Mouse (Mus musculus): ENCODE results near the gene Zfp280b.
"Not testable (repeated sequence)": the region's sequence is repeated elsewhere in the genome, so short reads cannot be mapped to it uniquely, and the experiment has no call there.

The Zfp280b gene

DNA sequence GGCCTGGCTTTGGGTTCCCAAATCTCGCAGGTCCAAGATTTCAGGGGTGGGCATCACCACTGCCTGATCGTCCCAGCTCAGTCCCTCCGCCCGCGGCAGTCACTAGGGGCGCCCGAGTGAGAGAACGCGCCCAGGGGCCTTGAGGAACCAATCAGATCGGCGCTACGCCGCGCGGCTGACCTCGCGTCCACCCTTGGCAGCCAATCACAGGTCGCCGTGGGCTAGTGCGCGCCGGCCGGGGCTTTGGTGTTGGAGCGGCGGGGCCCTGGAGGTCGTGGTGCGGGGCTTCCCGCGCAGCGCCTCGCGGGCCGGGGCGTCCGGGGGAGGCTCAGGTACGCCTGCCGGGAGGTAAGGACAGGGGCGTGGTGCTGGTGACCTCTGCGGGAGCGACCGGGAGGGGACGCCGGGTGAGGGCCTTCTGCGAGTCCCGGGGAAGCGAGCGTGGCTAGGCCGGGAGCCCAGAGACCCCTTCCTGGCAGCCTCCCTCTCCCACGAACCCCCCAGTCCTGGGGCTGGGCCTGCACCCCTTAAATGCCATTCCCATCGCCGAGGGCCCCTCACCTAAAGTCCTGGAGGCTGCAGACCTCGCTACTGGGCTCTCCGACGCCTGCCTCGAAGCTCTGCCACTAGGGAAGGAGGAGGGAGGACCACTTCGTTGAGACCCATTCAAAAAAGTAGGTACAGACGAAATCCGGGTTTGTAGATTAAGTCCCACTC, at the start of gene Zfp280b:
TSS of gene Zfp280b (plus strand) at position 249 of the 717 bp plus-strand sequence.
- peak; percentile 97 for DNase-seq

DNA sequence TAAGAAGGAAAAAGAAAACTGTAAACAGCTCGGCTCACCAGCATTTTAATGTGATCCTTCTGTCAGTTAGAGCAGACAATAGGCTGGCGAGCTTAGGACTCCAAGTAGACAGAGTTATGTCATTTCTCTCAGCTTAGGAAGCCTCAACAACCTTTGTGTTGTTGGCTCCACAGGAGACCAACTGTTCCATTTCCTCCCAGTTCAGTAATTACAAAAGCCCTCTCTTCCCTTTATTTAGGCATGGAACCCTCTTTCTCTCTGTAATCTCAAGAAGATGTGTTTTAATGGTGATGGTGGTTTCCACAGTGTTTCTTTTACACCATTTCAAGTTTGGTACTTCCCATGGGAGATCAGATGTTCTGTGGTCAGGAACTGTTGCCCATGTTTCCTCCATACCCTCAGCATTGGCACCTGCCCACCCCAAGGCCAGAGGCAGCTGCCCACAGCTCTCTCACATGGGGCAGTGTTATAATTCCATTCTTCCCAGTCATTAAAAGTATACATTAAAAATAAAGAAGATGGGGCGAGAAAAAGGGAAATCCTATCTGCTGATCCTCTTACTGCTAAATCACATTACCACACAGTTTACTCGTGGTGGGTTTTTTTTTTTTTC, 41.9 kb upstream of the Zfp280b start:
- DNase-seq, result no peak

GRCm38 (mm10) chr10:75993616-75994240, 38.7 kb upstream of the Zfp280b start:
- DNase-seq, result no peak

GRCm38 (mm10) chr10:75994531-75995210, 37.8 kb upstream of the Zfp280b start:
- not testable (repeated sequence) for DNase-seq

- DNase-seq, result no peak
These were observed 37.0 kb upstream of the Zfp280b start for GRCm38 (mm10) chr10:75995463-75995862.

GRCm38 (mm10) chr10:75996315-75996714, 36.1 kb upstream of the Zfp280b start:
- DNase-seq, result no peak

DNA sequence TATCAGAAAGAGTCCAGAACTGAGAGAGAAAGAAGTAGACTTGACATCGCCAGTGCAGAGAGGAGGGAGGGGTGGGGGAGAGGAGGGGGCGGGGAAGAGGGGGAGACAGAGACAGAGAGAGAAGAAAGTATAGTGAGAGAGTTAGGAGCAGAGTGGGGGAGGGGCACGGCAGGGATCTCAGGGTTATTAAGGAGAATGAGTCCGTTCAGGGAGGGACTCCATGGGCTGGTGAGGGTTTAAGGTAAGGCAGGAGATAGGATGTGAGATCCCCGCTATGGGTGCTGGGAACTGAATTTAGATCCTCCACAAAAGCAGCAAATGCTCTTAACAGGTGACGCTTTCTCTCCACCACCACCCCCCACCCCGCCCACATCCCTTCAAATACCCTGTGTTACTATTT, 31.3 kb upstream of the Zfp280b start:
- DNase-seq, result no peak

DNA sequence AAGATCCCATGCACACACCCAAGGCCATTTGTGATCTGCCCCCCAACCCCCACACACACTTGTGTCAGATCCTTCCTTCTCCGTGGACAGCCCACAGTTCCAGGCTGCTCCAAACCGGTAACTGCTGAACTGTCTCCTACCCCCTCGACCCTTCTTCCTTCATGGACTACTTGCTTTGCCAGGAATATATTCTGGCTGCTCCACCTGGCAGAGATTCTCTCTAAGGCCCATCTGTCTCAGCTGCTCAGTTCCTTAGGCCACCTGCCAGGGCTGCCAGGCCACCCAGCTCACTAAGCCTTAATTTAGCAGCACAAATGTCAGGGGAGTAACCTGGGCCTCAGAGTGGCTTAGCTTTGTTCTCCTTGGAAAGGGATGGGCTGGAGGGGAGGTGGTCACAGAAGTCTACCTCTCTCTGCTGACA, 30.3 kb upstream of the Zfp280b start:
- peak; percentile 14 for DNase-seq

- no peak for DNase-seq
These were observed 29.8 kb upstream of the Zfp280b start for GRCm38 (mm10) chr10:76002615-76003014.

- no peak for DNase-seq
These were observed 29.2 kb upstream of the Zfp280b start for GRCm38 (mm10) chr10:76003221-76003620.

- no peak for DNase-seq
These were observed 26.1 kb upstream of the Zfp280b start for GRCm38 (mm10) chr10:76006385-76006784.

- no peak for DNase-seq
These were observed 22.6 kb upstream of the Zfp280b start for GRCm38 (mm10) chr10:76009812-76010211.

- DNase-seq, result no peak
These were observed 19.5 kb upstream of the Zfp280b start for GRCm38 (mm10) chr10:76012922-76013321.

DNA sequence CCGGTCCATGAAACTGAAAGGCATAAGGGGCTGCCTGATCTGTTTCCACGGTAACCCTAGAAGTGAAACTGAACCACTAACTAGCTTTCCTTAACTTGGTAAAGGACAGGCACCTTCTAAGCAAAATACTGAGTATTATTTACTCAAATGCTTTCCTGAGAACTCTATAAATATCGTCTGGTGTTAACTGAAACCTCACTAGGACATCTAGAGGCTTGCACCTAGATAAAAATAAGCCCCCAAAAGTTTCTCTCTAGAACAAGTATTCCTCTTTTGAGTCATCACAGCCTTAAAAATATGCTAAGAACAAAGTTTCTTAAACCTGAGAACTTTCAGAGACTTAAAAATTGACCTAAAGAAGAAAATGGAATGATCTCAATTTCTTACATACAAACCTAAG, 15.6 kb upstream of the Zfp280b start:
- DNase-seq, result no peak

DNA sequence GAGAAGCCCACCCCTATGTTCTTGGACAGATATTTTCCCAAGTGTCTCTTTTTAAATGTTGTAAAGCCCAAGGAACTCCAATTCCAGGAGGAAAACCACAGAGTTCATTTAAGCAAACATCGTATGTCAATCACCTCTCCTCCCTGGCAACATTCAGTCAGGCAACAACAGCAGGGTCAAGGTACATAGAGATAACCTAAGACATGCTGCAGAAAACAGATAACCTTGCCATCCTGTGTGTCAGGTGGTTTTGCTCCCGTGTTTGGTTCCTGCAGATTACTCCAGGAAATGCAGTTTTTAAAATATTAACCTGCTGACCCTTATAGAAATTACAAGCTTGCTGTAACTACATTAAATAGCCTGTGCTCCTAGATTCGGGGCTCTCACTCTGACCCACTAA, 10.7 kb upstream of the Zfp280b start:
- no peak for DNase-seq

DNA sequence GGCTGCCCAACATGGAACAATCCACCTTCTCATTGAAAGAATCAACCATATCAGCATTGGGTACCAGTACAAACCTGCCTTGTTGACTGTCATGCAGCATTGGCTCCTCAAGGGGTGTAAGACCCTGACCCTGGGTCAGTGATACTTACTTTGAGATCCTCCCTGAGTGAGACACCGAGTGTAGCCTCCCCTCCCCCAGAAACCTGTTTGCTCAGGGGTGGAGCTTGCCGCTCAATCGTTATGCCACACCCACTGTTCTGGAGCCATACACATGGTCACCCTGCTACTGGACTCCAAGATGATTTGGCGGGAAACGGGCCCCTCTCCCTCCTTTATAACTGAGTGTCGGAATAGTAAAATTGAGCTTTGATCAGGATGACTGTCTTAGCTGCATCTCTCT, 8.5 kb upstream of the Zfp280b start:
- DNase-seq, result no peak

DNA sequence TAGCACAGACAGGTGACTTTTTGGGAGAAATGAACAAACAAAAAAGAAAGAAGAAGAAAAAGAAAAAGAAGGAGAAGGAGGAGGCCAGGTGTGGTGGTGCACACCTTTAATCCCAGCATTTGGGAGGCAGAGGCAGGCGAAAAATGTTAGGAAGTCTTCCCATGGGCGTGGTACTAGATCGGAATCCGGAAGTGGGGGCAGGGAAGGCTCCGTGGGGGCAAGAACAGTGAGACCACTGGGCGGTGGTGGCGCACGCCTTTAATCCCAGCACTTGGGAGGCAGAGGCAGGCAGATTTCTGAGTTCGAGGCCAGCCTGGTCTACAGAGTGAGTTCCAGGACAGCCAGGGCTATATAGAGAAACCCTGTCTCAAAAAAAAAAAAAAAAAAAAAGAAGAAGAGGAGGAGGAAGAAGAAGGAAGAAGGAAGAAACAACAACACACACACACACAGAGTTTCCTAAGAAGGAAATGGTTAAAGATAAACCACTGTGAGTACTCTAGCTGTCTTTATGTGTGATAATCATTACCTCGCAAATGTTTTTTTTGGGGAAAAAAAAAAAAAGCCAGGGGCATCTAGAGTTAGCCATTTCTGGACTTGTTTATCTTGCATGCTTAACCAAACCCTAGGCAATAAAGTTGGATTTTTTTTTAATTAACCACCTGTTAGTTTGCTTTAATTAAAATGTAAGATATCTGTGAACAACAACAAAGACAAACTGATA, 6.8 kb upstream of the Zfp280b start:
- no peak for DNase-seq

DNA sequence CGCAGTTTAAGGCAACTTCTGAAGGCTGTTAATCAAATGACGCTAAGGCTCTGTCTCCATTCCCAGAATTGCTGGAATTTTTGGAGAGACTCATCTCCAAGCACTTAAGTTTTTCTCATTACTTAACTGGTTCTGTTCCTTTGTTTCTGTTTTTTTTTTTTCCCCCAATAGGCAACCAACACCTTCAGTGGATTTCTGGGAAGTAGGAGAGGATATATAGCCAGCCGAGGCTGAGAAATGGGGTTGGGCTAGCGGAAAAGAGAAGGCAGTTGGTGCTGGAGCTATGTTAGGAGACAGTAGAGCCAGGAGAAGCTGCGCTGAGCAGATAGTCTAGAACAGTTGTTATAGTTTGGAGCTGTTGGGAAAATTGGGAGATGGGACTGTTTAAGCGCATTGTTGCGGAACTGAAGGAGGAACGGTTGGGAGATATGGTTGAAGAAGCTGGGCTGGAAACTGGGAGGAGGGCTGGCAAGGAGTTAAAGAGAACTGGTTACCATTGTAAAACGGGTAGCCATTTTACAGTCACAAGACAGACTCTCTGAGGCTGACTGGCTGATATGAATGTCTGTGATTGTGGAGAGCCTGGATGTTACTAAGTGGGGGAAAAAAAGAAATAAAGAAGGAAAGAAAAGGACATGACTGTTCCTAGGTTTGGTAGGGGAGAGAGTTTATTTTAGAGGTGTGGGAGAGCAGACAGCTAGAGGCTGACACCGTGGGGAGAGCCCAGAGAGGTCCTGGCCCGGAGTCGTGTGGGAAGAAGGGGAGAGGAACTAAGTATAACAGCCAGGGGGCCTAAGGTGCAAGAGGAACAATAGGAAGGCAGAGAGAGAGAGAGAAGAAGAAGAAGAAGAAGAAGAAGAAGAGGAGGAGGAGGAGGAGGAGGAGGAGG, 5.1 kb upstream of the Zfp280b start:
- no peak for DNase-seq

DNA sequence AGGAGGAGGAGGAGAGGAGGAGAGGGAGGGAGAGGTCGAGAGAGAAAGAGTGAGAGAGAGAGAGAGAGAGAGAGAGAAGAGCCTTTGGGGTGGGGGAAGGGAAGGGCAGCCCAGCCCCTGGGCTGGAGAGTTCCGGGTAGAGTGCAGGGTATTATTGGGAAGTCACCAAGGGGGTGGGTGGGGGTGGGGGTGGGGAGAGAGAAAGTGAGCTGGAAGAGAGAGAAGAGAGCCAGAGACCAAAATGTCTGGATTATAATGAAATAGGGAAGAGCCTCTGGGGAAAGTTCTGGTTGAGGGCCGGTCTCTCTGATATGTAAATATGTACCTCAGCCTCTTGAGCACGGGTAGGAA, 4.5 kb upstream of the Zfp280b start:
- no peak for DNase-seq

GRCm38 (mm10) chr10:76028396-76028795, 4.1 kb upstream of the Zfp280b start:
- DNase-seq, result no peak

DNA sequence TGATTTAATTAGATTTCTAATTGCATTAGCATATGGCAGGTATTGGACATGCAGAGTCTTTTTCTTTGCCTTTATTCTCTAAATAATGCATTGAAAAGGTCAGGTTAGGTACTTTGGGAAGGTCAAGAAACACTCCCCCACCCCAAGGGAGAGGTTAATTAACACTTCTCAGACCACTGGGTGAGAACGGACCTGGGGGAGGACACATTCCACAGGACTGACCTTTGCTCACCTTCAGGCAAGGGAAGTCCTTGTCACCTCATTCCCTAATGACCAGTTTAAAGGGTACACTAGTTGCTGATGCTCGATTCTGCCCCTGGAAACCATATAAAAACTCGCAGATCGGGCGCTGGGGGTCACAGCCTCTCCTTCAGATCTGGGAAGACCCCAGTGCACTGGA, 3.2 kb upstream of the Zfp280b start:
- DNase-seq, result no peak

DNA sequence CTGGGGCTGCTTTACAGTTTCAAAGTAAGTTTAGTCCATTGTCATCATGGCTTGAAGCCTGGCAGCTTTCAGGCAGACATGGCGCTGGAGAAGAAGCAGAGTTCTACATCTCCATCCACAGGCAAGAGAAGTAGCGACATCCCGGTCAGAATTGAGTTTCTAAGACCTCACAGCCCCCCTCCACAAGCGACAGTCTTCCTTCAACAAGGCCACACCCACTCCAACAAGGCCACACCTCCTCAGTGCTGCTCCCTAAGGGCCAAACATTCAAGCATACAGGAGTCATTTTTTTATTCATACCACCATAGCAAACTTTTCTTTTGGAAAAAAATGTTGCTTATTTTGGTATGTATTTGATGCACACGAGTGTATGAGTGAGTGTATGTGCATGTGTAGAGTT, 2.0 kb upstream of the Zfp280b start:
- DNase-seq, result peak; percentile 16

Measured in retina, postnatal 1 day (tissue).